Mouse (Mus musculus) megakaryocyte, embryonic 14.5 days (primary cell): ENCODE results near the gene Stard9.

Experiments
- FLI1 ChIP-seq: IDR thresholded peaks from 2 replicates; pipeline ENCODE4 v1.6.1; 2012; ENCODE audit warnings: low read length, inconsistent platforms, mixed read lengths
- GATA1 ChIP-seq: IDR thresholded peaks from 3 replicates; pipeline ENCODE4 v1.6.1; 2012; ENCODE audit warnings: mixed read lengths, low read length, inconsistent platforms, borderline replicate concordance

DNA sequence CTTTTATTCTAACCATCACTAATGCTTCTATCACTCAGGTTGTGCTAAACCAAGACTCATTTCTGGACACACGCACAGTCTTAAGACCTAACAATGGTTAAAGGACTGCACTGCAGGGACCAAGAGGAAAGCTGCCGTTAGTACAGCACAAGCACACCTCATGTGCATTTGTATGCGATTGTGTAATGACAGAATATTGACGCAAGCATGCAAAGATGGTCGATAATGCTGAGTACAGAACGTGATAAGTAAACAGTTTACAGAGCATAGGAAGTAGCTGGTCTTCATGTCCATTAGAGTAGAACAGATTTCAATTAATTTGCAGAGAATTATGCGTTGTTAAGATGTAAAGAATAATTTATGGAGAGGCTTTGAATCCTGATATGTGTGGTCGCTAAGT is 11.9 kb downstream of the Stard9 start:
- TF ChIP-seq GATA1 (no peak), FLI1 (no peak)
